Mouse (Mus musculus): ENCODE measurements at regions not wholly inside any gene's neighbourhood (a gene's known extent, or its start where the extent isn't known, plus 50 kb on each side); places are given as distances from the start of the nearest gene placed in this dataset.

DNA sequence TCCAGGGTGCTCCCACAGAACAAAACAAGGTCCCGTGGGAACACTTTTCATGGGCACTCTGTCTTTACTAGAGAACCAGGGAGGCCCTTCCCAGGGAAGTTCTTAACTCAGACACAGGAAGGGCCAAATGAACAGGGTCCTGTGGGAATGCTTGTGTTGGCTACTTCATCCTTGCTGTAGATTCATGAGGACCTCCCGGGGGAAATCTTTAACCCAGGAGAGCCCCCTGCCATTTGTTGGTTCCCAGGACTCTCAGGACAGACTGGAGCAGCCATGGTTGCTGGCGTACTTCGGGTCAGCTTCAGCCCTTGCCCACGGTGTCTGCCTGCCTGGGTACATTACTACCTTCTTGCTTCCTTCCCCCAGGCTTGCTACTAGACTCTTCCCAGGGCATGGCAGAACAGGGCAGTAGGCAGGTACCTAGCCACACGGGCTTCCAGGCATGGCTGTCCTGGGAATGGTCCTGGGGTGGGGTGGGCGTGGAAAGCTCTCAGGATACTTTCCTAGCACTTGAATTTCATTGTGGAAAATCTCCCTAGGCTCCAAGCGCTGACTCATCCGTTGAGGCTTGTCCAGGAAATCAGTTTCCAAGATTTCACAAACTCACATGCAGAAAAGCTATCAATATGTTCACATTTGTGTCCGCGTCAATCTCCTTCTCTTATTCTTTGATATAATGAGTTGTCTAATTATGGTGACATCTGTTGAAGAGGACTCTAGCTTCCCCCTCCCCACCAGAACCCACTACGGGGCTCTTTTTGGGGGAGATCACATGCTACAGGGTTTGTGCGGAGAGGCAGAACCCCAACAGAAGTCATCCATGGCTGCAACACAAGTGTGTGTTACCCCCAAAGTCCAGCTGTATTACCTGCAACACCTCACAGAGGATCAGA, 148.6 kb downstream of the Sec61b start:
- no peak for DNase-seq (ENCODE audit: extremely low spot score in 1 of 2, low spot score in 1 of 2)

DNA sequence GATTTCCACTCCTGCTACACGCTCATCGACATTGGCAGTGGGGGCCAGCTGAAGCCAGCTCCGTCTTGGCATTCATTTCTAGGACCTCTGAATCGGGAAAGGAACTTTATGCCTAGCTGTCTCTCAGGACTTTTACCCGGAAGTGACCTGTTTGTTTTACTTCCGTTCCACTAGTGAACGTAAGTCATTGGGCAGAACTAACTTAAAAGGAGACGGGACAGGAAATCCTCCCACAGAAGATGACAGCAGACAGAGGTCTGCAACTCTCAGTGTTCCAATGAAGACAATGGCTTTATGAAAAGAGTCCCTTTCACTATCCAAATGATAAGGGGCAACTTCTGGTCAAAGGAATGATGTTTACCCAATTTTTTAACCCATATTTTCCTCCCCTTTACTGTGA, 155.5 kb downstream of the Sec61b start:
- no peak for DNase-seq (ENCODE audit: extremely low spot score in 1 of 2, low spot score in 1 of 2)

DNA sequence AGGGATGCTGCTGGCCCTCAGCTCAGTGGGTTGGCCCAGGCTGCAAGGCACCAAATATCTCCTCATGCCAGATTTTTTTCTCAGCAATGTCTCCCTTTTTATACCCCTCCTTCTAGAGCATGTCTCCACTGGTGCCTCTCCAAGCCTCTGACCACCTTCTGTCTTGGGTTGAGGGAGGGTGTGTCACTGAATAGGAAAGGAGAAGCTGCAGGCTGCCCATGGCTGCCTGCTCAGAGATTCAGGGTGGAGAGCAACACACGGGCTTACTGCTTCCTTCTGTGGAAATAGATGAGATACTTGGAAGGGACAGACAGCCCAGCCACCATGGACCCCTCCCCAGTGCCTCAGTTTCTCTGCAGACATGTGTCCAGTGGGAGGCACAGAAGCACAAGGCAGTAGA, 156.0 kb downstream of the Sec61b start:
- DNase-seq (ENCODE audit: extremely low spot score in 1 of 2, low spot score in 1 of 2), result no peak

DNA sequence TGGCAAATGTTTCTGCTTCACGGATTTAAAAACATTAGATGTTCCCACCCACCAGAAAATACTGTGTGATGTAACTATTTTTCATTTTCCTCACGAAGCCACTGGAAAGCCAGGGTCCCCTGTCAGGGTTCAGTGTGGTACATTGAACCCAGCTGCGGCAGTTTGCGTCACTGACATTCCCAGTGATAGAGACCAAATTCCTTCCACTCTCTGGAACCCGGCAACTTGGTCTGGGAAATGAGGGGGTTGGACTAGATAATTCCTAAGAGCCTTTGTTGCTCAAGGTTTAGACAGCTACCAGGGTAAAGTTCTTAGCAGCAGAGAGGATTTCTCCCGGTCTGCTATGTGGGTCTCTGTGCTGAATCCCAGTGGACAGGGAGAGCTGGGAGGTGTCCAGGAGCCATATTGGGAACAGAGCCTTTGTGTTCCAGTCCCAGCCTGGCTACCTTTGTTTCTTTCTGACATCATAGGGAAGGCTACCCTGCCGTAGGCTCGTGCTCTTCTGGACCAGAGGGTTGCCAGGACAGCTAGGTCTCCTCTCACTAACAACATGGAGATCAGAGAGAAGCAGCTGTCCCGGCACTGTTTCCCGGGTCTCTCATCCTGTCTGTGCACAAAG, 164.5 kb downstream of the Sec61b start:
- DNase-seq (ENCODE audit: extremely low spot score in 1 of 2, low spot score in 1 of 2), result no peak

DNA sequence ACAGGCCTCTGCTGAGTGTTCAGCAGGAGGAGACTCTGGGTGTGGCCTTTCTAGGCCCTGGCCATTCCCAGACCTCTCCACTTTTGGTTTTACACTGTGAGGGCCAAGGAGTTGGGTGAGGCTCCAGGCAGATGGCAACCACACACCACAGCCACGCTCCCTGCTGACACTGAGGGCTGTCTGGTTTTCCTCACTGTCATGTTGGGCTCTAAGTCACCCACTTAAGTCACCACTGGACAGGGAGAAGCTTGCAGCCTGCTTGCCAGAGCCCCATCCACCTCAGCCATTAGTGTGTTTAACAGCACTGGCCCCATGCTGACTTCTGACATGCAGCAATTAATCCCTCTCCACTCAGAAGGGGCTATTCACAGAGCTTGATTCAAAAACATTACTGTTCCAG, 170.6 kb downstream of the Sec61b start:
- no peak for DNase-seq (ENCODE audit: extremely low spot score in 1 of 2, low spot score in 1 of 2)

DNA sequence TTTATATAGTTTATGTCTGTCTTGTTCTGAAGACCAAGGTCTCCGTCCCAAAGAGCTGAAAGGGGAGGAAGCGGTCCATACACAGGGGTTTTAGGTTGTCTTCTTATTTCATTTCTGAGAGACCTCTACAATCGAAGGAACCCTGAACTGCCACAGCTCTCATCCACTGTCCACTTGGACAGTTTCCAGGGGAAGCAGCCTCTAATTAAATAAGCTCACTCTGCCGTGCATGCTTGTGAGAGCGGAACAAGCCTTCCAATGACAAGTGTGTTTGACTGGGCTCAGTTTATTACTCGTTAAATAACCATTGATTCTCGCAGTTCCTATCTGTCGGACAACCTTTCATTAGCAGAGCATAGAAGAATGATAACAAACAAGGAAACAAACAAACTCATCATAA, 174.2 kb downstream of the Sec61b start:
- no peak for DNase-seq (ENCODE audit: extremely low spot score in 1 of 2, low spot score in 1 of 2)

DNA sequence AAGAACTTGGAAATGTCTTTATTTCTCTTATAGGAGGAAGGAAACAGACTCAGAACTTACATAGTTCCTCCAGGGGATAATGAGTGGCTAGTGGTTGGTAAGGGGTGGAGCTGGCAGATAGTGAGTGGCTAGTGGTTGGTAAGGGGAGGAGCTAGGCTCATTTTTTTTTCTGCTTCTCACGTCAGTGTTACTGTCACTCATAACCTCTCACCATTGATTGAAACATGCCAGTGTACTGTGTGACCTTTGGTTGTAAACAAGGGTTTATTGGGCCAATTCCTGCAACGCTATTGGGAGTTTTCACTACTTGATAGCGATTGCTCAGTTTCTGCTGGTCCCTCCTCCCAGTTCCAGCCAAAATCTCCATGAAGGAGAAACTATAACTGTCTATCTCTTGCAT, 175.5 kb downstream of the Sec61b start:
- no peak for DNase-seq (ENCODE audit: extremely low spot score in 1 of 2, low spot score in 1 of 2)

DNA sequence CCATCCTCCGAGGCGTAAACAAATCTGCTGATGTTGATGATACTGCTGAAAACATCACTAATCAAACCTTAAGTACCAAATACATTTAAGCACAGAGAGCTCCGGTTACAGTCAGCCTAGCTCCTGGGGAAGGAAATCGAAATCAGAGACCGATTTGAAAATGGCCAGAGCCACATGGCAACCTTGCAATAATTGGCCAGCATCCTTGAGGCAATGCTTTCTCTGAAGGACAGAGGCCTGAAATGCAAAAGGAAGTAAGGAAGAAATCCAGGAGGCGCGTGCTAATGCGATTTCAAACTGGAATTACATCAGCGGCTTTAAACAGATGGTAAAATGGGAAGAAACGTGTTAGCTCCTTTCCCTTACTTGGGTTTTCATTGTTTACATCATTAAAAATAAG, 177.1 kb downstream of the Sec61b start:
- no peak for DNase-seq (ENCODE audit: extremely low spot score in 1 of 2, low spot score in 1 of 2)

DNA sequence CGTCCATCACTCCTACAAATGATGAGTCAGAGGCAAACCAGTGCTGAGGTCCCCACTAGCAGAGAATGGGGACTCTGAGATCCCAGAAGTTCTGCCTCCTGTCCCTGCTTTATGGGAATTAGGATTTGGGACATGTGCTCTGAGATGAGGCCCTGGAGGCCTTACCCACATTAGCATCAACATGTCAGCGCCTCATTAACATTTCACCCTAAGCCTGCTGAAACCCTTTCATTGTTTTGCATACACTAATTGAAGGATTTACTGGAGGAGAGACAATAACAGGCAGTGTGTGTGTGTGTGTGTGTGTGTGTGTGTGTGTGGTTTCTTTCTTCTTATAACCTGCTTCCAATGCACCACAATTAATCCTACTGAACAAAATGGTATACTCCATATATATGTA, 178.7 kb downstream of the Sec61b start:
- no peak for DNase-seq (ENCODE audit: extremely low spot score in 1 of 2, low spot score in 1 of 2)

DNA sequence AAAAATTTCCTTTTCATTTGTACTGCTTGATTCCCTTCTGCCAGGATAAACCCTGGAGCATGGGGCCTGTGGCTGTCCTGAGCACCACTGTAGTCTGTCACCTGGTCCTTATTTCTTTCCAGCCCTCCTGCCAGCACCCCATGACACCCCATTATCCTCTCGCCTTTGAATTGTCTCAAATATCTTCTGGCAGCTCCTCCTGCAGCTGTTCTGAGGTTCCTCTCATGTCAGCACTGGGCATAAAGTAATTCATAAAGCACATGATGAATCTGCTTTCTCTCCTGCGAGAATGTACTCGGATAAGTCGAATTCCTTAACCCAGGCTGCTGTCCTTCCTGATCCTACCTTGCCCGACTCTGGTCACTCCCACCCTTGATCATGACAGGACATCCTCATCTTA, 195.1 kb downstream of the Sec61b start:
- DNase-seq (ENCODE audit: extremely low spot score in 1 of 2, low spot score in 1 of 2), result no peak

DNA sequence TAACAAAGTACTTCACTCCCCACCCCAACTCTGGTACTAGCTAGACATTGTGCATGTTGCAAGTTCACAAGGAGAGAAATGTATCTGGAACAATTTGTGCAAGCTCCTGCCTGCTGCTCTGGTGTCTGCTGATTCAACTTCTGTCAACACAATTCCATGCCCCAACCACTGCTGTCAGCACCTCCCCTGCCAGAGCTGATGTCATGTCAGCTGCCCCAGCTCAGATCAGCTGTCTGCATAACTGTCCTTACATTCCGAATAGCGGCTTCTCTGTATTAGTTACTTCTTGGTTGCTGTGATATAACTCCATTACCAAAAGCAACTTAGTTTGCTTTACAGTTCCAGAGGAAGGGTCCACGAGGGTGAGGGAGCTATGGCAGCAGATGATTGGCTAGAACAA, 196.0 kb downstream of the Sec61b start:
- DNase-seq (ENCODE audit: extremely low spot score in 1 of 2, low spot score in 1 of 2), result no peak

DNA sequence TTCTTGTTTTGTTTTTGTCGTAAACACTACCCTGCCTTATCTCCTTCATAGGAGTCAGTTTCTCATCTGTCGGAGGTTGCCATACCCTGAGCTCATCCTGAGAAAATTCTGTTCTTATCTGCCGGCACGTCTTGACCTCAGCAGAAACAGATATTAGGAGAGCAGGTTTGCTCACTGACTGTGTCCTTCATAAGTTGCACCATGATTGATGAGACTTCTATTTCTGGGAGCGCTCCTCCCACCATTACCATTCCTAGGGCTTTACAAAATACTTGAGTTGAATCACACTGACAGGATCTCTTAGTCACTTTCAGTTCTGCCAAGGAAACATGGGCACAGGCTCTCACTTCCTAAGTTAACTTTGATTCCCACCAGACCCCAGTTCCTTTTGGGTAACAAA, 196.9 kb downstream of the Sec61b start:
- no peak for DNase-seq (ENCODE audit: extremely low spot score in 1 of 2, low spot score in 1 of 2)

DNA sequence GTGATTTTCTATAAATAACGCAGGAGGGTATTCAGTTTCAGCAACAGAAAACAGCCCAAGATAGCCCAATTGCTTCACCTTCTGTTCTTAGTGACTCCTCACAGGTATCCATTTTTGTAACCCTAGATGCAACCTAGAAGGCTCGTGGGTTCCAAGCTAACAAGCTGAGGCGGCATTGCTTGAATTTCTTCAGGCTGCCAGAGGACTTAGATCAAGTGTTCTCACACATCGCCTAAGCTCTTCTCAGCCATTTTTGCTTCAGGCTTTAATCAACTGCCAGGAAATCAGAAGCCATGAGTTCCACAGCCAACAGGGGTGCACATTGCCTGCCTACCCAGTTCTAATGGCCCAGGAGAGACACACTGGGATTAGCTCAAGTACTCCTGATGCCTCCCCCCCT, 206.7 kb downstream of the Sec61b start:
- no peak for DNase-seq (ENCODE audit: extremely low spot score in 1 of 2, low spot score in 1 of 2)

DNA sequence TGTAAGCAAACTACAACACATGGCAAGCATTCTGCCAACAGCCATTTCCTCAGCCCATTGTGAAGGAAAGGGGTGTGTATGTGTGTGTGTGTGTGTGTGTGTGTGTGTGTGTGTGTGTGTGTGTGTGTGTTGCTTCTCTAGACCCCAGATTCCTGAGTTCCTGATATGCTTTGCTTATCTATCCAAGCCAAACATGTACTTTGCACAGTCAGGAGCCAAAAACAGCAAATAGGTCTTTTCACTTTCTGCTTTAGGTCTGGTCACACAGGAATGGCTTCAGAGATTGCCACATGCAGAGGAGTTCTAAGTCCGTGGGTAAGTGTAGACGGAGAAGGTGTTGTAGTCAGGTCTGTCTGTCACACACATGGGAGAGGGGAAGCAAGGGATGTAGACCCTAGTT, 216.7 kb downstream of the Sec61b start:
- DNase-seq (ENCODE audit: extremely low spot score in 1 of 2, low spot score in 1 of 2), result no peak

DNA sequence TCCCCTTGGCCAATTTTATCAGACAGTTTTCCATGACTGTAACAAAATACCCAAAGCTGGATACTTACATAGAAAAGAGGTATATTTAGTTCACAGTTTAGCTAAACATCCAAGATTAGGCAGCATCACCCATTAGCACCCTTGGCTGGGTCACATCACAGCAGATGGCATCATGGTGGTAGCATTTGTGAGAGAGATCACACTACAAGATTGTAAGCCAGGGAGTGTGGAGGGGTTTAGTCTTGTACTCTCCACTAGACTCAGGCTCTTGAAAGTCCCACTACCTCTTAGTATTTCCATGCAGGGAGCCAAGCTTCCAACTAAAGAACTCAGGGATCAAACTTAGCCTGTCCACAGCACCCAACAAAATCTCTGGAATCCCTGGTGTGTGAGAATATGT, 218.2 kb downstream of the Sec61b start:
- no peak for DNase-seq (ENCODE audit: extremely low spot score in 1 of 2, low spot score in 1 of 2)

DNA sequence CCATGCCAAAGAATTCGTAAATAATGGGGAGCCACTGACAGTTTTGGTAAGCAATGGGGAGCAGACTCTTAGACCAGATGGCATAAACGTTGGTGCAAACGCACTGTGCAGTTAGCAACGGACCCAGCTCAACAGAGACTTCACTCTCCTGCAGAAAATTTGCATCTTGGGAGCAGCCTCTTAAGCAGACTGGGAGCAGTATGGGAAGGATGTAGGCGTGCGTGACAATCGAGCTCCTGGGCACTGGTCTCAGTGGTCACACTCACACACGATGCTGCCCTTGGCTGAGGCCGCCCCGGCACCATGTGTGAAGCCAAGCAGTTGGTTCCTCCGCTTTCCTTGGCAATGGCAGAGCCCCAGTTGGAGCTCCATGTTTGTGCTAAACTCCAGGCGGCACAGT, 218.8 kb downstream of the Sec61b start:
- peak; percentile 34 to 59 for DNase-seq (ENCODE audit: extremely low spot score in 1 of 2, low spot score in 1 of 2)

DNA sequence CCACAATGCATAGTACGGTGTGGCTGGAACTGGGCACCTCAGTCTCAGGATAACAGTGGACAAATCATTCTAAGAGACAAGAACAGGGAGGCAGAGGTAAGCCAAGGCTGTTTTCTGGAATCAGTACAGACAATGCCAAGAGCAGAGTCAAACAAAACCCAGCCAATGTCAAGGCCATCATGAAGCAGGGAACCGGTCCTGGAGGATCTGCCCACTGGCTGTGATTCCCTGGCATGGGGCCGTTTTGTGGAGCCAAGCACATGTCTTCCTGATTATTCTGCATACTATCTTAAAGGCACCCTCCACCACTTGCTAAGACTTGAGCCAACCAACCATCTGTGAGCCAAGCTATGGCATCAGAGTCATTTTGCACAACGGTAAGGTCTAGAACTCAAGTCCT, 222.6 kb downstream of the Sec61b start:
- DNase-seq (ENCODE audit: extremely low spot score in 1 of 2, low spot score in 1 of 2), result no peak

DNA sequence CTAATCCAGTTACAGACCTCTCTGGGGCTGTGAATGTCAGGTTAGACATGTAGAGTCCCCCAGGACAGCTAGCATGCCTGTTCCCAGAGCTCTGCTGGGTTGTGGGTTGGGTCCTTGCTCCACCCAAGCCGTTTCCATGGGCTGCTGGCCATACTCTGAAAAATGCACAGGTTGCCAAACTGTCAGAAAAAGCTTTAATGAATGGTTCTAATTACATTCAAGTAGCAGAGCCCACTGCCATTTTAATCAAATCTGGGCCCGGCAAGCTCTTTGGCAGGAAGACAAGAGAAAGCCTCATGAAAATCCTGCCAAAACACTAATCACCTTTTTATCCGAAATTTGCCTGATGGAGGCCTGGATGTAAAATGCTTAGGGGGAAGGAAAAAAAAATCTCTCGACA, 224.1 kb downstream of the Sec61b start:
- peak in 1 of 2 experiments; percentile 8 for DNase-seq (ENCODE audit: extremely low spot score in 1 of 2, low spot score in 1 of 2)

DNA sequence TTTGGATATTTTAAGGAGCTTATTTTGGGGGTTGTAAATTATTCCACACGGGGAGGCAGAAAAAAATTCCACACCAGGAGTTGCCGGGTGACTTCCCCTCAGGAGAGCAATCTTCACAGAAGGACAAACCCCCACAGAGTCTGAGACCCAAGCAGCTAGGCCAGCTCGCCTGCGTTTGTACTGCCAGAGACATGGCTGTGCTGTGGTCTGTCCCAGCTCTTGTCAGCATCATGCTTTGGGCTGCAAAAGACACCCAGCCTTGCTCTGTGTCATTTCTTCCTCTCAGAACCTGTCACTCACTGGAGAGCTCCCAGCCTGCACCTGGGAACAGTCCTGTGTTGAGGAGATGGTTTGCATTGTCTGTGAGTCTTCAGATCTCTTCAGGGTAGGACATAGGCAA, 224.5 kb downstream of the Sec61b start:
- DNase-seq (ENCODE audit: extremely low spot score in 1 of 2, low spot score in 1 of 2), result peak in 1 of 2 experiments; percentile 14

DNA sequence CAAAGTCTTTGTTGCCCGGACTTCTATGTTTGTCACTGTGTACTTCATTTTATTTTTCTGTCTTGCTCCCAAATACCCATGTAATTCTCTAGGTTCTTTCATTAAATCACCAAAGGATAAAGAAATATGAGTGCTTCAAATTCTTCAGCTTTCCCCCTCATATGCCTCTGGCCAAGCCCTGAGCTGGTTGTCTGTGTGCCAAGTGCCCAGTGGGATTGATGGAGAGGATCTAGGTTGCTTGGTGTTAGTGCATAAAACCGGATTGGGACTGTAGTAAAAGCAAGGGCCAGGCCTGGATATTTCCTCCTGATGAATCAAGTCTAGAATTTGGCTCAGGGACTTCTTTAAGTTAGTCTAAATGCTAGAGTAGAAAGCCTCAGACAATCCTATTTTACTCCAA, 229.0 kb downstream of the Sec61b start:
- DNase-seq (ENCODE audit: extremely low spot score in 1 of 2, low spot score in 1 of 2), result no peak

DNA sequence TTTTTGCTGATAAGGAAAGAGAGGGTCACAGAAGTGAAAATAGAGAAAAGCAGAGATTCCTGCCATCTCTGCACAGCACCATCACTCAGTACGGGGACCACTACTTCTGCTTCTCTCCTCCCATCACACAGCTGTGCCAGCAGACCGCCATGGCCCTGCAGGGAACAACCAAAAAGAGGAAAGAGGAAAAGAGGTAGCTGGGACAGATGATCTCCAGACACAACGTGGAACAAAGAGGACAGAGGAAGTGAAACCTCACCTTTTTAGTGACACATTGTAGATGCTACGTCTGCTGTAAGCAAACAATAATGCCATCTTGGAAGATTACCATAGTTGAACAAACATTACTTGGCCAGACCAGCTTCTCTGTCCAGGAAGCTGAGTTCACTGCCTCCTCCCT, 230.1 kb downstream of the Sec61b start:
- no peak for DNase-seq (ENCODE audit: extremely low spot score in 1 of 2, low spot score in 1 of 2)

DNA sequence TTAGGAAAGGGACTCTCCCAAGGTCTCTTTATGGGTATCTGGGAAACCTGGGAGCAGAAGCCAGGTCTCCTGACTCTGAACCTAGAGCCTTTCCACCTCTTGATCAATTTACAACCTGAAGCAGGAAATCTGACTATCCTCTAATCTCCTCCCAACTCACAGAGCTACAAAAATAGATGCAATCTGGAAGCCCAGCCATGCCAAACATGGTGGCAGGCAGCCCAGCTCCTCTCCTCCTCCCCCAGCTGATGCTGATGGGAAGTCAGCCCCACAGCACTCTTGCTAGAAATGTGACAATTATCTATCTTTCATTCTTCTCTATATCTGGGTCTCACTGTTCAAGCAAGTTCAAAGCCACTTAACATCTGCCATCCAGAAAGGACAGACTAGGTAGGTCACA, 233.5 kb downstream of the Sec61b start:
- DNase-seq (ENCODE audit: extremely low spot score in 1 of 2, low spot score in 1 of 2), result peak; percentile 67 to 70
